In the genomic region with DNA sequence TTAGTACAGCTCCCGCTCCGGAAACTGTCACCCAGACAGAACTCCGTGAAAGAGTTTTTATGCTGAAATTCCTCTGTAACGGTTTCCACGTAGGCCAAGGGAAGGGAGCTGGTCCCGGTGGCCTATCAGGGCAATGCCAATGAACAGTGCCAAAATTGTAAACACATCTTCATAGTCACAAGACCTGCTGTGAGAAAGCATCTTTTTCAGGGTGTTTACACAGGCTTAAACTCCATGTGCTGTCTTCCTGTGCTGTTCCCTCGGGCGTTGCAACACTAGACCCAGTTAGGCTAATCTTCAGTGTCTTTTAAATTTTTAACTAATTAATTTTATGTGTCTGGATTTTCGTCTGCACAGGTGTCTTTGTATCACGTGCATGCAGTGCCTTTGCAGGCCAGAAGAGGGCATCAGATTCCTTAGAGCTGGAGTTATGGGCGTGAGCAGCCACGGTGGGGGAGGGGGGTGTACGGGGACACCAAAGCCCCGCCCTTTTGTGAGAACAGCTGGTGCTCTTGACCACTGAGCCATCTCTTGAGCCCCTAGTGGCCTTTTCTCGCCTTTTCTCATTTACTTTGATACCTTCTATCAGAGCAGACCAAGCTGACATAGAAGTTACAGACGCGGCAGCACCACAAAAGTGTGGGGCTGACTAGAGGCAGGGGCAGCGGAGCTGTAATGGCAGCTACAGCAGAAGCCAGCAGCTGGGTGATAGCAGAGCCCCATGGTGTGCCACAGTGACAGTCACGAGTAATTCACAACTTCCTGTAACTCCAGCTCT, we compare ENCODE assay signal across 8 mouse cellular contexts. TPM values are rescaled to one million over a fixed set of nuclear protein-coding genes. Genes with fewer than 3 reads are reported as not detected.
DNase-seq lines count a peak whose midpoint lies in the region; ATAC-seq and TF ChIP-seq lines count a peak whose summit lies in the region.

No protein-coding gene starts in this region.

- peak; percentile 59; the same call in 1 of the 2 replicates for TF ChIP-seq CTCF in bone marrow macrophage, adult 2 months (IDR thresholded peaks at IDR 0.05; ENCODE audit: low read depth, low read length)
- TF ChIP-seq CTCF in stomach, postnatal 0 days (IDR thresholded peaks at IDR 0.05; ENCODE audit: low read depth) = peak; percentile 88

- peak overlapping the region; percentile 60 for H3K4me2 ChIP-seq in heart, embryonic 15.5 days
- peak overlapping the region; percentile 47 for H3K4me2 ChIP-seq in liver, embryonic 15.5 days
- H3K4me2 ChIP-seq in neural tube, embryonic 12.5 days (replicated peaks) = peak overlapping the region; percentile 55
- peak overlapping the region; percentile 51 for H3K4me2 ChIP-seq in stomach, postnatal 0 days (replicated peaks; ENCODE audit: low read depth)

- H3K9me3 ChIP-seq in heart, embryonic 15.5 days (replicated peaks) = no peaks in the 10 kb centered on the region
- no peaks in the 10 kb centered on the region for H3K9me3 ChIP-seq in liver, embryonic 15.5 days (replicated peaks)
- H3K9me3 ChIP-seq in neural tube, embryonic 12.5 days = no peaks in the 10 kb centered on the region
- H3K9me3 ChIP-seq in stomach, postnatal 0 days (ENCODE audit: control insufficient read depth, low read length) = no peaks in the 10 kb centered on the region

- no peaks in the 10 kb centered on the region for H3K27me3 ChIP-seq in heart, embryonic 15.5 days
- no peaks in the 10 kb centered on the region for H3K27me3 ChIP-seq in liver, embryonic 15.5 days
- no peaks in the 10 kb centered on the region for H3K27me3 ChIP-seq in neural tube, embryonic 12.5 days (replicated peaks)
- no peaks in the 10 kb centered on the region for H3K27me3 ChIP-seq in stomach, postnatal 0 days (ENCODE audit: control insufficient read depth, insufficient read depth, low read length)

- peak; percentile 57 for DNase-seq in CD4-positive helper T cell, adult 2 months (ENCODE audit: low read depth, low spot score)
- DNase-seq in kidney, postnatal 36 days = peak; percentile 81 to 91
- peak; percentile 87 for DNase-seq in stomach, postnatal 0 days (ENCODE audit: low spot score)

- peaks cover 26% of the 10 kb centered on the region for H3K4me1 ChIP-seq in bone marrow macrophage, adult 2 months (ENCODE audit: control insufficient read depth, insufficient read depth, low read length)
- peaks cover 5% of the 10 kb centered on the region; the same call in 1 of the 2 replicates for H3K4me1 ChIP-seq in heart, embryonic 15.5 days (replicated peaks)
- H3K4me1 ChIP-seq in liver, embryonic 15.5 days (replicated peaks) = peaks cover 9% of the 10 kb centered on the region
- no peaks in the 10 kb centered on the region for H3K4me1 ChIP-seq in neural tube, embryonic 12.5 days
- H3K4me1 ChIP-seq in stomach, postnatal 0 days (replicated peaks; ENCODE audit: control insufficient read depth, insufficient read depth) = no peaks in the 10 kb centered on the region

- H3K4me3 ChIP-seq in bone marrow macrophage, adult 2 months (ENCODE audit: insufficient read depth, low read length) = no peak overlapping the region
- H3K4me3 ChIP-seq in heart, embryonic 15.5 days = peak overlapping the region; percentile 35
- H3K4me3 ChIP-seq in liver, embryonic 15.5 days (replicated peaks) = 0 out of 2 replicates have a peak overlapping the region, but pooled peaks have one; percentile 12
- peak overlapping the region; percentile 13; the same call in 1 of the 2 replicates for H3K4me3 ChIP-seq in neural tube, embryonic 12.5 days
- peak overlapping the region; percentile 4; the same call in 1 of the 2 replicates for H3K4me3 ChIP-seq in stomach, postnatal 0 days (ENCODE audit: low read depth, low read length)

- H3K36me3 ChIP-seq in heart, embryonic 15.5 days = no peaks in the 10 kb centered on the region
- H3K36me3 ChIP-seq in liver, embryonic 15.5 days (replicated peaks) = no peaks in the 10 kb centered on the region
- H3K36me3 ChIP-seq in neural tube, embryonic 12.5 days = no peaks in the 10 kb centered on the region
- no peaks in the 10 kb centered on the region for H3K36me3 ChIP-seq in stomach, postnatal 0 days (ENCODE audit: control insufficient read depth, insufficient read depth, low read length)

- peak overlapping the region; percentile 74 for H3K27ac ChIP-seq in bone marrow macrophage, adult 2 months (ENCODE audit: insufficient read depth, low read depth, low read length)
- no peak overlapping the region for H3K27ac ChIP-seq in heart, embryonic 15.5 days
- H3K27ac ChIP-seq in liver, embryonic 15.5 days (replicated peaks) = no peak overlapping the region; the same call in 1 of the 2 replicates
- no peak overlapping the region for H3K27ac ChIP-seq in neural tube, embryonic 12.5 days
- no peak overlapping the region for H3K27ac ChIP-seq in stomach, postnatal 0 days (replicated peaks)

- H3K9ac ChIP-seq in heart, embryonic 15.5 days = no peak overlapping the region
- no peak overlapping the region for H3K9ac ChIP-seq in liver, embryonic 15.5 days
- no peak overlapping the region for H3K9ac ChIP-seq in neural tube, embryonic 12.5 days
- 0 out of 2 replicates have a peak overlapping the region, but pooled peaks have one; percentile 24 for H3K9ac ChIP-seq in stomach, postnatal 0 days (ENCODE audit: low read length)

- no peak for TF ChIP-seq POLR2A in bone marrow macrophage, adult 2 months (IDR thresholded peaks at IDR 0.05; ENCODE audit: borderline replicate concordance, low read depth, low read length)

- ATAC-seq in erythroblast, adult 5-6 weeks (replicated peaks; ENCODE audit: low FRiP score, poor library complexity, severe bottlenecking) = peak; percentile 79
- peak; percentile 60; the same call in 1 of the 2 replicates for ATAC-seq in heart, embryonic 15.5 days (replicated peaks; ENCODE audit: insufficient number of reproducible peaks, insufficient read depth, low FRiP score, low read depth)
- 0 out of 2 replicates have a peak, but pooled peaks have one; percentile 28 for ATAC-seq in liver, embryonic 15.5 days (ENCODE audit: insufficient read depth)
- peak; percentile 65 for ATAC-seq in neural tube, embryonic 12.5 days (ENCODE audit: low FRiP score, low read depth)
- ATAC-seq in stomach, postnatal 0 days (ENCODE audit: low FRiP score, low TSS enrichment) = peak; percentile 84

- no peak for TF ChIP-seq EP300 in stomach, postnatal 0 days (optimal IDR thresholded peaks at IDR 0.05)

- WGBS in heart, embryonic 15.5 days = 15% methylated on average over 19 of the region's 19 CpGs
- 17% methylated on average over 19 of the region's 19 CpGs for WGBS in liver, embryonic 15.5 days (ENCODE audit: insufficient replicate concordance)
- 22% methylated on average over 19 of the region's 19 CpGs for WGBS in neural tube, embryonic 12.5 days
- WGBS in stomach, postnatal 0 days = 19% methylated on average over 19 of the region's 19 CpGs

RNA-seq across cellular contexts. Expression of gene Wfdc11, which starts 5.2 kb away (rescaled TPM):
- polyA plus RNA-seq in bone marrow macrophage, adult 2 months (2012; ENCODE audit: insufficient read depth, insufficient read length, missing spikeins) = not detected in 2 replicates
- total RNA-seq in erythroblast, adult 5-6 weeks (2015; ENCODE audit: low replicate concordance) = not detected in 2 replicates
- 0.77 TPM in 1 of 2 replicates, not detected in the other for total RNA-seq in erythroblast, adult 5-6 weeks (2017; ENCODE audit: low replicate concordance)
- polyA plus RNA-seq in heart, embryonic 15.5 days (2015; fragmentation: Nextera tagmentation; extraction: Ambion mirVana) = not detected in 2 replicates
- polyA plus RNA-seq in liver, embryonic 15.5 days (2015; fragmentation: Nextera tagmentation; extraction: Ambion mirVana) = not detected in 2 replicates
- polyA plus RNA-seq in neural tube, embryonic 12.5 days (2016; fragmentation: Nextera tagmentation; extraction: Ambion mirVana) = not detected in 2 replicates
- not detected in 2 replicates for polyA plus RNA-seq in stomach, postnatal 0 days (2015; fragmentation: Nextera tagmentation; extraction: Ambion mirVana)

RNA-seq across cellular contexts. Expression of gene Wfdc13, which starts 5.9 kb away (rescaled TPM):
- not detected in 2 replicates for polyA plus RNA-seq in bone marrow macrophage, adult 2 months (2012; ENCODE audit: insufficient read depth, insufficient read length, missing spikeins)
- total RNA-seq in erythroblast, adult 5-6 weeks (2015; ENCODE audit: low replicate concordance) = not detected in 2 replicates
- total RNA-seq in erythroblast, adult 5-6 weeks (2017; ENCODE audit: low replicate concordance) = not detected in 2 replicates
- not detected in 2 replicates for polyA plus RNA-seq in heart, embryonic 15.5 days (2015; fragmentation: Nextera tagmentation; extraction: Ambion mirVana)
- not detected in 2 replicates for polyA plus RNA-seq in liver, embryonic 15.5 days (2015; fragmentation: Nextera tagmentation; extraction: Ambion mirVana)
- polyA plus RNA-seq in neural tube, embryonic 12.5 days (2016; fragmentation: Nextera tagmentation; extraction: Ambion mirVana) = not detected in 2 replicates
- polyA plus RNA-seq in stomach, postnatal 0 days (2015; fragmentation: Nextera tagmentation; extraction: Ambion mirVana) = 2.1 and 2.6 TPM in 2 replicates

RNA-seq across cellular contexts. Expression of gene Spint4, which starts 19.3 kb away (rescaled TPM):
- not detected in 2 replicates for polyA plus RNA-seq in bone marrow macrophage, adult 2 months (2012; ENCODE audit: insufficient read depth, insufficient read length, missing spikeins)
- not detected in 2 replicates for total RNA-seq in erythroblast, adult 5-6 weeks (2015; ENCODE audit: low replicate concordance)
- not detected in 2 replicates for total RNA-seq in erythroblast, adult 5-6 weeks (2017; ENCODE audit: low replicate concordance)
- polyA plus RNA-seq in heart, embryonic 15.5 days (2015; fragmentation: Nextera tagmentation; extraction: Ambion mirVana) = 0.19 TPM in 1 of 2 replicates, not detected in the other
- not detected in 2 replicates for polyA plus RNA-seq in liver, embryonic 15.5 days (2015; fragmentation: Nextera tagmentation; extraction: Ambion mirVana)
- not detected in 2 replicates for polyA plus RNA-seq in neural tube, embryonic 12.5 days (2016; fragmentation: Nextera tagmentation; extraction: Ambion mirVana)
- polyA plus RNA-seq in stomach, postnatal 0 days (2015; fragmentation: Nextera tagmentation; extraction: Ambion mirVana) = not detected in 2 replicates

RNA-seq across cellular contexts. Expression of gene Wfdc9, which starts 22.7 kb away (rescaled TPM):
- not detected in 2 replicates for polyA plus RNA-seq in bone marrow macrophage, adult 2 months (2012; ENCODE audit: insufficient read depth, insufficient read length, missing spikeins)
- total RNA-seq in erythroblast, adult 5-6 weeks (2015; ENCODE audit: low replicate concordance) = not detected in 2 replicates
- not detected in 2 replicates for total RNA-seq in erythroblast, adult 5-6 weeks (2017; ENCODE audit: low replicate concordance)
- polyA plus RNA-seq in heart, embryonic 15.5 days (2015; fragmentation: Nextera tagmentation; extraction: Ambion mirVana) = not detected in 2 replicates
- polyA plus RNA-seq in liver, embryonic 15.5 days (2015; fragmentation: Nextera tagmentation; extraction: Ambion mirVana) = not detected in 2 replicates
- not detected in 2 replicates for polyA plus RNA-seq in neural tube, embryonic 12.5 days (2016; fragmentation: Nextera tagmentation; extraction: Ambion mirVana)
- polyA plus RNA-seq in stomach, postnatal 0 days (2015; fragmentation: Nextera tagmentation; extraction: Ambion mirVana) = 0.58 TPM in 1 of 2 replicates, not detected in the other

RNA-seq across cellular contexts. Expression of gene Wfdc10, which starts 23.2 kb away (rescaled TPM):
- not detected in 2 replicates for polyA plus RNA-seq in bone marrow macrophage, adult 2 months (2012; ENCODE audit: insufficient read depth, insufficient read length, missing spikeins)
- not detected in 2 replicates for total RNA-seq in erythroblast, adult 5-6 weeks (2015; ENCODE audit: low replicate concordance)
- not detected in 2 replicates for total RNA-seq in erythroblast, adult 5-6 weeks (2017; ENCODE audit: low replicate concordance)
- 0.31 TPM in 1 of 2 replicates, not detected in the other for polyA plus RNA-seq in heart, embryonic 15.5 days (2015; fragmentation: Nextera tagmentation; extraction: Ambion mirVana)
- not detected in 2 replicates for polyA plus RNA-seq in liver, embryonic 15.5 days (2015; fragmentation: Nextera tagmentation; extraction: Ambion mirVana)
- polyA plus RNA-seq in neural tube, embryonic 12.5 days (2016; fragmentation: Nextera tagmentation; extraction: Ambion mirVana) = 0.48 and 0.51 TPM in 2 replicates
- 12.2 and 12.6 TPM in 2 replicates for polyA plus RNA-seq in stomach, postnatal 0 days (2015; fragmentation: Nextera tagmentation; extraction: Ambion mirVana)

Comparison
In these comparisons a context has a peak if more than half of its experiments do, and no peak if none do; other contexts are left out.
1. ATAC-seq: peak in every context shown above with its lines; median percentile 84 in stomach, postnatal 0 days; 79 in erythroblast, adult 5-6 weeks; 65 in neural tube, embryonic 12.5 days; 60 in heart, embryonic 15.5 days; 28 in liver, embryonic 15.5 days.